Mouse (Mus musculus): Measurements from ENCODE around the gene Wnt2b. TPM values are rescaled to one million over a fixed set of nuclear protein-coding genes. Genes with fewer than 3 reads are reported as not detected.

Gene Wnt2b
- polyA plus RNA-seq, 1 experiment, result 0.13 TPM

DNA sequence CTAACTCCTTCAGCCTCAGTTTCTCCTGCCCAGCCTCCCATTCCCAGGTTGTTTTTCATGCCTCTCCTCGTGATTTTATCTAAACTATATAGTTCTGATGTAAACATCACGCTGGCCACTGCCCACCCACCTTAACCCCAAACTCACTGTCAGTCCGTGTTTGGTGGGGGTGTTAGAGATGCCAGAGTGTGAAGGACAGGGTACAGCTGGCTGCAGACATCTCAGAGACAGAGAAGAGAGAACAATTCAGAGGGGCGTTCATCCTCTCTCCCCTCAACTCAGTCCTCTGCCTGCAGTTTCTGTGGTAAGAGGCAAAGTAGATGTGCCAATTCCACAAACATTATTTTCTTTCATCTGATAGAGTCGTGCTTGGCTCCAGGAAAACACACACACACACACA is 1.1 kb upstream of the Wnt2b start:
- Histone ChIP-seq H3ac (ENCODE audit: control insufficient read depth, insufficient read length) (no peak overlapping the region), H3K4me3 (no peak overlapping the region), H3K27me3 (ENCODE audit: control insufficient read depth, insufficient read depth, insufficient read length) (peaks cover 27% of the 10 kb centered on the region), H3K4me2 (ENCODE audit: low read depth) (no peak overlapping the region), H3K79me2 (ENCODE audit: control insufficient read depth, insufficient read depth) (no peaks in the 10 kb centered on the region), H3K36me3 (ENCODE audit: control insufficient read depth, insufficient read depth) (no peaks in the 10 kb centered on the region)
- no peak for TF ChIP-seq USF1 (IDR thresholded peaks at IDR 0.05; ENCODE audit: low read depth)
- no peak for TF ChIP-seq TCF12 (IDR thresholded peaks at IDR 0.05; ENCODE audit: insufficient read depth, poor library complexity, severe bottlenecking)
- TF ChIP-seq E2F4 (IDR thresholded peaks at IDR 0.05; ENCODE audit: insufficient read depth), result no peak
- no peak for TF ChIP-seq MYOD1 (IDR thresholded peaks at IDR 0.05; ENCODE audit: control insufficient read depth in 1 of 3, insufficient read length in 2 of 3, low read depth in 2 of 3)
- no peak for TF ChIP-seq MAX (IDR thresholded peaks at IDR 0.05; ENCODE audit: low read depth)
- no peak for TF ChIP-seq TCF3 (IDR thresholded peaks at IDR 0.05; ENCODE audit: insufficient read length, low read depth)
- no peak for TF ChIP-seq SRF (IDR thresholded peaks at IDR 0.05; ENCODE audit: control insufficient read depth, insufficient read length, low read depth)
- no peak for TF ChIP-seq CEBPB (IDR thresholded peaks at IDR 0.05; ENCODE audit: insufficient read depth, poor library complexity, severe bottlenecking)
- no peak for TF ChIP-seq POLR2AphosphoS2 (IDR thresholded peaks at IDR 0.05; ENCODE audit: insufficient read length, low read depth)
- no peak for TF ChIP-seq REST (IDR thresholded peaks at IDR 0.05; ENCODE audit: insufficient read depth, insufficient read length)
- TF ChIP-seq MYOG (IDR thresholded peaks at IDR 0.05; ENCODE audit: control insufficient read depth in 1 of 3, insufficient read depth in 1 of 3, insufficient read length in 2 of 3, low read depth in 2 of 3), result no peak
- TF ChIP-seq POLR2A (IDR thresholded peaks at IDR 0.05; ENCODE audit: insufficient read length, low read depth), result no peak

DNA sequence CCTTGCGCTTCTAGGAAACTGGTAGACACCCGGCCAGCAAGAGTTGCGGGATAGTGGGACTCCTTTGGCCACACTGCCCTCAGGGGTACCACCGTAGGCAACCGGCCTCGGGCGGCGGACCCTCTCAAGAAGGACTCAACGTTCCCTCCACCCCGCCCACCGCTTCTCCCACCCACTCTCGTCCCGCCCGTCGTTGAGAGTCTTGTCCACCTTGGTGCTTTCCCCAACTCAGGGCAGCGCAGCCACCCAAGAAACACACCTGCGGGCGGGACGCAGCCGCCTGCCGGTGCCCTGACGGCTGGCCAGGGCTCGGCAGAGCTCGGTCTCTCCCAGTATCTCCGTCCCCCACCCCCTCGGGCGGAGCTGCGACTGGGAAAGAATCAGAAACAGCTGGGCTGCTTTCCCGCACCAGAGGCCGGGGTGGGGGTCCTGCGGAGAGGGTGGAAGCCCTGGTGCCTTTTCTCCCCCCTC is 455 bp upstream of the Wnt2b start:
- peaks cover 27% of the 10 kb centered on the region for H3K27me3 ChIP-seq (ENCODE audit: control insufficient read depth, insufficient read depth, insufficient read length)
- peak overlapping the region; percentile 75 for H3K4me2 ChIP-seq (ENCODE audit: low read depth)
- no peak overlapping the region for H3ac ChIP-seq (ENCODE audit: control insufficient read depth, insufficient read length)
- no peak overlapping the region for H3K4me3 ChIP-seq
- TF ChIP-seq SRF (IDR thresholded peaks at IDR 0.05; ENCODE audit: control insufficient read depth, insufficient read length, low read depth), result no peak
- TF ChIP-seq TCF12 (IDR thresholded peaks at IDR 0.05; ENCODE audit: insufficient read depth, poor library complexity, severe bottlenecking), result no peak
- no peak for TF ChIP-seq TCF3 (IDR thresholded peaks at IDR 0.05; ENCODE audit: insufficient read length, low read depth)
- TF ChIP-seq REST (IDR thresholded peaks at IDR 0.05; ENCODE audit: insufficient read depth, insufficient read length), result no peak
- TF ChIP-seq CEBPB (IDR thresholded peaks at IDR 0.05; ENCODE audit: insufficient read depth, poor library complexity, severe bottlenecking), result no peak
- no peak for TF ChIP-seq USF1 (IDR thresholded peaks at IDR 0.05; ENCODE audit: low read depth)
- TF ChIP-seq MYOG (IDR thresholded peaks at IDR 0.05; ENCODE audit: control insufficient read depth in 1 of 3, insufficient read depth in 1 of 3, insufficient read length in 2 of 3, low read depth in 2 of 3), result no peak
- TF ChIP-seq POLR2A (IDR thresholded peaks at IDR 0.05; ENCODE audit: insufficient read length, low read depth), result no peak
- no peak for TF ChIP-seq MYOD1 (IDR thresholded peaks at IDR 0.05; ENCODE audit: control insufficient read depth in 1 of 3, insufficient read length in 2 of 3, low read depth in 2 of 3)
- TF ChIP-seq MAX (IDR thresholded peaks at IDR 0.05; ENCODE audit: low read depth), result no peak
- no peak for TF ChIP-seq E2F4 (IDR thresholded peaks at IDR 0.05; ENCODE audit: insufficient read depth)
- no peak for TF ChIP-seq POLR2AphosphoS2 (IDR thresholded peaks at IDR 0.05; ENCODE audit: insufficient read length, low read depth)
- H3K36me3 ChIP-seq (ENCODE audit: control insufficient read depth, insufficient read depth), result no peaks in the 10 kb centered on the region
- H3K79me2 ChIP-seq (ENCODE audit: control insufficient read depth, insufficient read depth), result no peaks in the 10 kb centered on the region

DNA sequence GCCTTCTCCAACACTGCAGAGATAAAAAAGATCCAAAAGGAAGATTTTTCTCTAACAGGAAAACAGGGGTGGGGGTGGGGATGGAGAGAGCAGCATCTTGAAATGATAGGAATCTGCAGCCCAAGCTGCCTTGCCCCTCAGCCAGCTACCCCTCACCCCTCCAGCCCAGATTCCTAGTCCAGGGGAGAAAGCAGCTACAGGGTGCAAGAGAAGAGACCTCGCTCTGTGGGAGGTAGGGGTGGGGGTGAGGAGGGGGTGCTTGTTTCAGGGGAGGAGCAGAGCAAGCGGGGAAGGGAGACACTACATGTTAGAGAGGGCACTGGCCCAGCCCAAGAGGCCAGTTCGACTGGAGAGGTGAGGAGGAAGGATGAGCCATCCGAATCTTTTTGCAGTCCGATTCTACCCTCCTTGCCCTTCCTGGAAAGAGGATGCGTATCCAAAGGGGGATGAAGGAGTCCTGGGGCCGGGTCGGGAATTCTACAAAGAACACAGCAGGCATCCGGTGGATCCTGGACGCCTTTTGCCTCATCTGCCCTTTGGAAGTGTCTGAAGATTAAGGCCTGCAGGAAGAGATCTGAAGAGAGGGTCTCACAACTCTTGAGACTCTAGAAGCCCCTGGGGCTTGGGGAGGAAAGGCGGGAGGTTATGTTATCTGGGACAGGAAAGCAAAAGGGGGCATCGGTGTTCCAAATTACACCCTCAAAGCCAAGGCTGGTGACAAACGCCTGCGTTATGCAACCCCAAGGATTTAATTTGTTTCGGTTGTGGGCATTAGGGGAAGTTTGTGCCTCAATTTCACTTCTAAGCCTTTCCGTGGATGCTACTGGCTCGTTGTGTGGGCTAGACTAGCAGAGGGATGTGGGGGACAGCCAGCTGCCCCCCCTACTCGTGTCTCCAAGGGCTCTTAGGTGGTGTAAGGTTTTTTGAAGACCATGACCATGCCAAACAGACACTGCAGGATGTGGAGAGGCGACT is 1.4 kb downstream of the Wnt2b start:
- Histone ChIP-seq H3K79me2 (ENCODE audit: control insufficient read depth, insufficient read depth) (no peaks in the 10 kb centered on the region), H3K4me3 (no peak overlapping the region), H3K4me2 (ENCODE audit: low read depth) (no peak overlapping the region), H3ac (ENCODE audit: control insufficient read depth, insufficient read length) (no peak overlapping the region), H3K36me3 (ENCODE audit: control insufficient read depth, insufficient read depth) (no peaks in the 10 kb centered on the region), H3K27me3 (ENCODE audit: control insufficient read depth, insufficient read depth, insufficient read length) (peaks cover 27% of the 10 kb centered on the region)
- TF ChIP-seq CEBPB (IDR thresholded peaks at IDR 0.05; ENCODE audit: insufficient read depth, poor library complexity, severe bottlenecking), result no peak
- no peak for TF ChIP-seq MYOG (IDR thresholded peaks at IDR 0.05; ENCODE audit: control insufficient read depth in 1 of 3, insufficient read depth in 1 of 3, insufficient read length in 2 of 3, low read depth in 2 of 3)
- no peak for TF ChIP-seq MAX (IDR thresholded peaks at IDR 0.05; ENCODE audit: low read depth)
- no peak for TF ChIP-seq REST (IDR thresholded peaks at IDR 0.05; ENCODE audit: insufficient read depth, insufficient read length)
- no peak for TF ChIP-seq POLR2AphosphoS2 (IDR thresholded peaks at IDR 0.05; ENCODE audit: insufficient read length, low read depth)
- no peak for TF ChIP-seq POLR2A (IDR thresholded peaks at IDR 0.05; ENCODE audit: insufficient read length, low read depth)
- no peak for TF ChIP-seq MYOD1 (IDR thresholded peaks at IDR 0.05; ENCODE audit: control insufficient read depth in 1 of 3, insufficient read length in 2 of 3, low read depth in 2 of 3)
- TF ChIP-seq E2F4 (IDR thresholded peaks at IDR 0.05; ENCODE audit: insufficient read depth), result no peak
- no peak for TF ChIP-seq SRF (IDR thresholded peaks at IDR 0.05; ENCODE audit: control insufficient read depth, insufficient read length, low read depth)
- no peak for TF ChIP-seq USF1 (IDR thresholded peaks at IDR 0.05; ENCODE audit: low read depth)
- TF ChIP-seq TCF12 (IDR thresholded peaks at IDR 0.05; ENCODE audit: insufficient read depth, poor library complexity, severe bottlenecking), result no peak
- TF ChIP-seq TCF3 (IDR thresholded peaks at IDR 0.05; ENCODE audit: insufficient read length, low read depth), result no peak

DNA sequence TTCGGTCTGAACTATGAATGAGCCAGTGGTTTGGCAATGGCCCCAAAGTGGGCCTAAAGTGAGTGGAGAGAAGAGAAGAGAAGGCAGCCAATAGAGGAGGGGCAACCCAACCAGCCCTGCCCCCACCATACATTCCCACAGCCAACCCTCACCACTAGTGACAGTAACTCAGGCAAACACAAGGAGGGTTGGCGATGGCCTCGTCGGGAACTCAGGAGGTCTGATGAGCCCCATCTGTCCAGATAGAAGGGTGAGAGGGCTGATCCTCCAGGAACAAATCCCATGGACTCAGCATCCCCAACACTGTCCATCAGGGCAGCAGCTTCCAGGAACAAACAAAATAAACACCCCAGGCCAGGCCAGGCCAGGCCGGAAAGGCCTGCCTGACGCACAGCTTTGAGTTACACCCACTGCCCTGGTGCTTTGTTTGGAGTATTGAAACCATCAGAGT is 5.6 kb downstream of the Wnt2b start:
- H3K4me2 ChIP-seq (ENCODE audit: low read depth), result no peak overlapping the region
- no peak for TF ChIP-seq MYOD1 (IDR thresholded peaks at IDR 0.05; ENCODE audit: control insufficient read depth in 1 of 3, insufficient read length in 2 of 3, low read depth in 2 of 3)
- no peak for TF ChIP-seq E2F4 (IDR thresholded peaks at IDR 0.05; ENCODE audit: insufficient read depth)
- peak; percentile 28 for TF ChIP-seq POLR2AphosphoS2 (IDR thresholded peaks at IDR 0.05; ENCODE audit: insufficient read length, low read depth)
- TF ChIP-seq TCF12 (IDR thresholded peaks at IDR 0.05; ENCODE audit: insufficient read depth, poor library complexity, severe bottlenecking), result no peak
- TF ChIP-seq REST (IDR thresholded peaks at IDR 0.05; ENCODE audit: insufficient read depth, insufficient read length), result no peak
- TF ChIP-seq MYOG (IDR thresholded peaks at IDR 0.05; ENCODE audit: control insufficient read depth in 1 of 3, insufficient read depth in 1 of 3, insufficient read length in 2 of 3, low read depth in 2 of 3), result no peak
- peaks cover 11% of the 10 kb centered on the region for H3K27me3 ChIP-seq (ENCODE audit: control insufficient read depth, insufficient read depth, insufficient read length)
- no peak overlapping the region for H3ac ChIP-seq (ENCODE audit: control insufficient read depth, insufficient read length)
- H3K79me2 ChIP-seq (ENCODE audit: control insufficient read depth, insufficient read depth), result no peaks in the 10 kb centered on the region
- H3K36me3 ChIP-seq (ENCODE audit: control insufficient read depth, insufficient read depth), result no peaks in the 10 kb centered on the region
- no peak overlapping the region for H3K4me3 ChIP-seq

Data from myocyte (in vitro differentiated cells).